Mouse (Mus musculus) heart, adult 2 months (tissue): ENCODE measurements around the gene Zfp956.

Source experiments
- CTCF ChIP-seq: fragments of 200-600 bp; IDR thresholded peaks from 2 replicates; pipeline ENCODE4 v1.8.1; 2022; ENCODE audit warnings: antibody characterized with exemption, mild to moderate bottlenecking, moderate library complexity
- EP300 ChIP-seq: fragments of 200-500 bp; IDR thresholded peaks from 2 replicates; pipeline ENCODE4 v1.6.1; 2011; ENCODE audit warnings: low read depth, low read length, control low read depth; ENCODE audit not compliant: insufficient read depth
- POLR2A ChIP-seq: fragments of 200-500 bp; IDR thresholded peaks from 2 replicates; pipeline ENCODE4 v1.6.1; 2011; ENCODE audit warnings: mild to moderate bottlenecking, low read depth, low read length, control low read depth; ENCODE audit not compliant: insufficient read depth

DNA sequence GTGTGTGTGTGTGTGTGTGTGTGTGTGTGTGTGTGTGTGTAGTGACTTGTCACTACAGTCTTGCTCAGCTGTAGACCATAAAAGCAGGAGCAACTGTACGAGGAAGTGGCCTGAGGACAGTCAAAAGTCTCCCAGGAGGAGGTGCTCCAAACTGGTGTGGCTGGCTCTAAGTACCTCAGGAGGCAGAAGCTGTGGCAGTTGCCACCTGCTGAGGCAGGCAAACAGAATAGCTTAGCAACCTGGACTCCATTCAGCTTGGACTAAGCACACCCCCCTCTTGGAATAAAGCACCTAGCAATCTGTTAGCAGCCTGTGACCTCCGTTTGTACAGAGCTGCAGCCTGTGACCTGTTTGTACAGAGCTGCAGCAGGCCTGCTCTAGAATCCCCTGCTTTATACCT is 30.7 kb downstream of the Zfp956 start:
- TF ChIP-seq CTCF (no peak), POLR2A (no peak), EP300 (no peak)
